Mouse (Mus musculus) inflammation-experienced regulatory T-cells (primary cell): ENCODE measurements around the gene Nckipsd. TPM values are rescaled to one million over a fixed set of nuclear protein-coding genes. Genes with fewer than 3 reads are reported as not detected.

Source experiments
- polyA plus RNA-seq, 2 experiments: library from polyadenylated mRNA; unstranded; fragments of 100-300 nt; shearing (Covaris generic); gene quantifications; one replicate each; pipeline ENCODE4 v1.2.1; 2017

The Nckipsd gene
- 10 to 100 TPM; 15.6 to 21.2 TPM for polyA plus RNA-seq

GRCm38 (mm10) chr9:108808163-108808665, at the start of gene Nckipsd:
Nckipsd (plus strand) TSS chr9:108808368.

GRCm38 (mm10) chr9:108783548-108784463, 24.4 kb upstream of the Nckipsd start, which contains the start of gene Ip6k2:
Ip6k2 (plus strand) TSS chr9:108783796.

GRCm38 (mm10) chr9:108825820-108826699, 17.9 kb downstream of the Nckipsd start, which contains the start of gene Celsr3:
Celsr3 (plus strand) TSS chr9:108826320.

GRCm38 (mm10) chr9:108852976-108853375, 44.8 kb downstream of the Nckipsd start, which contains the start of gene Slc26a6:
Slc26a6 (plus strand) TSS chr9:108853283.

Other genes with a start within 250 kb of the Nckipsd start
- gene Impdh2, start 248.1 kb upstream of the Nckipsd start, polyA plus RNA-seq: 10 to 100 TPM; 65.6 to 70.4 TPM
- 10 to 100 TPM; 64.1 to 70.8 TPM for gene Ndufaf3, start 240.9 kb upstream of the Nckipsd start, polyA plus RNA-seq
- 100 to 1,000 TPM; 102 to 133 TPM for gene Dalrd3, start 238.5 kb upstream of the Nckipsd start, polyA plus RNA-seq
- gene Wdr6, start 229.6 kb upstream of the Nckipsd start, polyA plus RNA-seq: 10 to 100 TPM; 56.5 to 71.2 TPM
- 10 to 100 TPM; 10.1 to 18.2 TPM for gene P4htm, start 210.7 kb upstream of the Nckipsd start, polyA plus RNA-seq
- 10 to 100 TPM; 73.3 to 80.5 TPM for gene Arih2, start 159.0 kb upstream of the Nckipsd start, polyA plus RNA-seq
- 10 to 100 TPM; 40.7 to 49.3 TPM for gene Slc25a20, start 146.3 kb upstream of the Nckipsd start, polyA plus RNA-seq
- 10 to 100 TPM; 11.9 to 32.9 TPM for gene Prkar2a, start 119.1 kb upstream of the Nckipsd start, polyA plus RNA-seq
- 10 to 100 TPM; 13.1 to 13.8 TPM for gene Ip6k2, start 24.6 kb upstream of the Nckipsd start, polyA plus RNA-seq
- gene Celsr3, start 18.0 kb downstream of the Nckipsd start, polyA plus RNA-seq: under 1 TPM; 0.04 to 0.64 TPM
- 10 to 100 TPM; 14.3 to 22.6 TPM for gene Slc26a6, start 44.9 kb downstream of the Nckipsd start, polyA plus RNA-seq
- gene Tmem89, start 106.3 kb downstream of the Nckipsd start, polyA plus RNA-seq: not detected
- gene Uqcrc1, start 128.3 kb downstream of the Nckipsd start, polyA plus RNA-seq: 100 to 1,000 TPM; 280 to 352 TPM
- gene Col7a1, start 145.2 kb downstream of the Nckipsd start, polyA plus RNA-seq: 1 to 10 TPM in 1 of 2 experiments, under 1 TPM in 1; 0.57 to 5.2 TPM
- gene Ucn2, start 177.6 kb downstream of the Nckipsd start, polyA plus RNA-seq: not detected
- 1 to 10 TPM; 5.4 to 8.1 TPM for gene Pfkfb4, start 183.4 kb downstream of the Nckipsd start, polyA plus RNA-seq
- 1,000 to 10,000 TPM; 3,949 to 4,230 TPM for gene Shisa5, start 230.2 kb downstream of the Nckipsd start, polyA plus RNA-seq